In genomic region chr10:79928907-79929701, GRCm38 (mm10) we compare ENCODE assay signal across 11 mouse cellular contexts. TPM values are rescaled to one million over a fixed set of nuclear protein-coding genes. Genes with fewer than 3 reads are reported as not detected.
DNase-seq lines count a peak whose midpoint lies in the region; ATAC-seq and TF ChIP-seq lines count a peak whose summit lies in the region.
"Had no signal": no experiment of that assay in that cellular context is flagged by ENCODE, and none has a peak within 500 bp of the region (broad histone marks: within the 10 kb centered on the region; RNA-seq: fewer than 3 reads in every experiment).

No protein-coding gene starts in this region.

- H3K9me3 ChIP-seq in lung, embryonic 16.5 days (ENCODE audit: control insufficient read depth, low read length) = no peaks in the 10 kb centered on the region
- no peaks in the 10 kb centered on the region for H3K9me3 ChIP-seq in limb, embryonic 14.5 days (ENCODE audit: control insufficient read depth, low read length)
- no peaks in the 10 kb centered on the region for H3K9me3 ChIP-seq in stomach, embryonic 14.5 days (ENCODE audit: control insufficient read depth, low read depth, low read length)

- H3K9ac ChIP-seq in lung, embryonic 16.5 days (ENCODE audit: low read length) = peak overlapping the region; percentile 47
- H3K9ac ChIP-seq in limb, embryonic 14.5 days (ENCODE audit: low read depth, low read length, severe bottlenecking) = peak overlapping the region; percentile 87
- H3K9ac ChIP-seq in stomach, embryonic 14.5 days (replicated peaks; ENCODE audit: low read depth, low read length) = no peak overlapping the region; the same call in 1 of the 2 replicates

- no peak for ATAC-seq in lung, embryonic 16.5 days (ENCODE audit: low read depth)
- ATAC-seq in limb, embryonic 14.5 days (ENCODE audit: low FRiP score, low read depth) = no peak
- no peak for ATAC-seq in stomach, embryonic 14.5 days (ENCODE audit: insufficient number of reproducible peaks, insufficient read depth, low FRiP score, low read depth)

- peak overlapping the region; percentile 51 for H3K27ac ChIP-seq in lung, embryonic 16.5 days (ENCODE audit: low read length)
- no peak overlapping the region for H3K27ac ChIP-seq in limb, embryonic 14.5 days (replicated peaks; ENCODE audit: low read depth, low read length)
- peak overlapping the region; percentile 48; the same call in 1 of the 2 replicates for H3K27ac ChIP-seq in stomach, embryonic 14.5 days (ENCODE audit: low read length)

- WGBS in lung, embryonic 16.5 days = 15% methylated on average over 9 of the region's 9 CpGs
- WGBS in limb, embryonic 14.5 days = 8% methylated on average over 9 of the region's 9 CpGs
- WGBS in stomach, embryonic 14.5 days = 17% methylated on average over 9 of the region's 9 CpGs

- peak overlapping the region; percentile 95 for H3K4me2 ChIP-seq in lung, embryonic 16.5 days (ENCODE audit: low read depth, low read length)
- H3K4me2 ChIP-seq in limb, embryonic 14.5 days (replicated peaks; ENCODE audit: low read depth, low read length, severe bottlenecking) = peak overlapping the region; percentile 90
- peak overlapping the region; percentile 83 for H3K4me2 ChIP-seq in stomach, embryonic 14.5 days (replicated peaks; ENCODE audit: low read depth, low read length)

- DNase-seq in cerebellum, adult 9-10 months = peak; percentile 57
- DNase-seq in cerebellum, adult 18-20 months = no peak
- no peak for DNase-seq in lung, postnatal 10 days
- DNase-seq in limb, embryonic 14.5 days (ENCODE audit: low spot score) = no peak
- no peak for DNase-seq in natural killer cell, adult 2 months (ENCODE audit: low spot score in 2 of 2)
- DNase-seq in left cerebral cortex, postnatal 4 days = no peak
- DNase-seq: right cerebral cortex, postnatal 4 days had no signal

- H3K4me3 ChIP-seq in lung, embryonic 16.5 days (ENCODE audit: low read length) = peak overlapping the region; percentile 92
- H3K4me3 ChIP-seq in limb, embryonic 14.5 days (replicated peaks; ENCODE audit: low read length) = peak overlapping the region; percentile 93
- peak overlapping the region; percentile 77 for H3K4me3 ChIP-seq in stomach, embryonic 14.5 days (ENCODE audit: low read depth, low read length)

- H3K27me3 ChIP-seq in lung, embryonic 16.5 days (ENCODE audit: control insufficient read depth, insufficient read depth, low read depth, low read length) = no peaks in the 10 kb centered on the region; the same call in 1 of the 2 replicates
- H3K27me3 ChIP-seq in limb, embryonic 14.5 days (ENCODE audit: control insufficient read depth, insufficient read depth, low read length) = no peaks in the 10 kb centered on the region
- H3K27me3 ChIP-seq in stomach, embryonic 14.5 days (ENCODE audit: control insufficient read depth, insufficient read depth, low read length) = no peaks in the 10 kb centered on the region

- H3K36me3 ChIP-seq in lung, embryonic 16.5 days (ENCODE audit: control insufficient read depth, insufficient read depth, low read length) = 0 out of 2 replicates have a peak, but pooled peaks cover 6% of the 10 kb centered on the region
- peaks cover 34% of the 10 kb centered on the region for H3K36me3 ChIP-seq in limb, embryonic 14.5 days (ENCODE audit: control insufficient read depth, insufficient read depth, low read length)
- H3K36me3 ChIP-seq in stomach, embryonic 14.5 days (ENCODE audit: control insufficient read depth, insufficient read depth, low read length) = peaks cover 22% of the 10 kb centered on the region

- intact Hi-C loops in left cerebral cortex, postnatal 4 days (cut with DNase I) = loop anchor here (10.0 kb wide), 1 partner anchor 94 kb away; no protein-coding TSS in a partner anchor

- peaks cover 49% of the 10 kb centered on the region for H3K4me1 ChIP-seq in lung, embryonic 16.5 days (replicated peaks; ENCODE audit: control insufficient read depth, insufficient read depth, low read length)
- H3K4me1 ChIP-seq in limb, embryonic 14.5 days (ENCODE audit: control insufficient read depth, insufficient read depth, low read length) = peaks cover 35% of the 10 kb centered on the region
- peaks cover 46% of the 10 kb centered on the region for H3K4me1 ChIP-seq in stomach, embryonic 14.5 days (ENCODE audit: control insufficient read depth, insufficient read depth, low read length)

- TF ChIP-seq POLR2A in limb, embryonic 14.5 days (IDR thresholded peaks at IDR 0.05; ENCODE audit: borderline replicate concordance, extremely low read depth, insufficient read depth, insufficient read length) = no peak

RNA-seq across cellular contexts. Expression of gene Arid3a, which starts 2.3 kb away (rescaled TPM):
- 4.1 and 4.8 TPM in 2 replicates for polyA plus RNA-seq in lung, embryonic 16.5 days (2015; fragmentation: Nextera tagmentation; extraction: Ambion mirVana)
- 8.6 and 12.6 TPM in 2 replicates for polyA plus RNA-seq in limb, embryonic 14.5 days (2012; rRNA removed)
- 4.8 and 5.0 TPM in 2 replicates for polyA plus RNA-seq in limb, embryonic 14.5 days (2014; fragmentation: Nextera tagmentation; extraction: Ambion mirVana)
- 12.7 and 14.0 TPM in 2 replicates for polyA plus RNA-seq in stomach, embryonic 14.5 days (2014; fragmentation: Nextera tagmentation; extraction: Ambion mirVana)
- 1 to 10 TPM; 6.3 to 9.5 TPM for total RNA-seq in left cerebral cortex, postnatal 4 days (2021)

RNA-seq across cellular contexts. Expression of gene R3hdm4, which starts 8.1 kb away (rescaled TPM):
- polyA plus RNA-seq in lung, embryonic 16.5 days (2015; fragmentation: Nextera tagmentation; extraction: Ambion mirVana) = 151 and 155 TPM in 2 replicates
- 158 and 219 TPM in 2 replicates for polyA plus RNA-seq in limb, embryonic 14.5 days (2012; rRNA removed)
- 141 and 152 TPM in 2 replicates for polyA plus RNA-seq in limb, embryonic 14.5 days (2014; fragmentation: Nextera tagmentation; extraction: Ambion mirVana)
- polyA plus RNA-seq in stomach, embryonic 14.5 days (2014; fragmentation: Nextera tagmentation; extraction: Ambion mirVana) = 143 and 151 TPM in 2 replicates
- total RNA-seq in left cerebral cortex, postnatal 4 days (2021) = 100 to 1,000 TPM; 307 to 309 TPM

RNA-seq across cellular contexts. Expression of gene Kiss1r, which starts 12.3 kb away (rescaled TPM):
- 1.0 and 1.1 TPM in 2 replicates for polyA plus RNA-seq in lung, embryonic 16.5 days (2015; fragmentation: Nextera tagmentation; extraction: Ambion mirVana)
- polyA plus RNA-seq in limb, embryonic 14.5 days (2012; rRNA removed) = 2.5 and 2.8 TPM in 2 replicates
- polyA plus RNA-seq in limb, embryonic 14.5 days (2014; fragmentation: Nextera tagmentation; extraction: Ambion mirVana) = 0.17 and 0.26 TPM in 2 replicates
- 0.81 and 1.0 TPM in 2 replicates for polyA plus RNA-seq in stomach, embryonic 14.5 days (2014; fragmentation: Nextera tagmentation; extraction: Ambion mirVana)
- 1 to 10 TPM; 5.0 to 6.8 TPM for total RNA-seq in left cerebral cortex, postnatal 4 days (2021)

RNA-seq across cellular contexts. Expression of gene Gm26602, which starts 18.4 kb away (rescaled TPM):
- 12.8 TPM in 1 of 2 replicates, not detected in the other for polyA plus RNA-seq in lung, embryonic 16.5 days (2015; fragmentation: Nextera tagmentation; extraction: Ambion mirVana)
- polyA plus RNA-seq in limb, embryonic 14.5 days (2012; rRNA removed) = not detected in 2 replicates
- polyA plus RNA-seq in limb, embryonic 14.5 days (2014; fragmentation: Nextera tagmentation; extraction: Ambion mirVana) = 6.6 TPM in 1 of 2 replicates, not detected in the other
- 5.3 TPM in 1 of 2 replicates, not detected in the other for polyA plus RNA-seq in stomach, embryonic 14.5 days (2014; fragmentation: Nextera tagmentation; extraction: Ambion mirVana)
- total RNA-seq in left cerebral cortex, postnatal 4 days (2021) = not detected
- total RNA-seq: adrenal gland, postnatal 10 days had no signal
- polyA plus RNA-seq: large intestine, adult 2 months had no signal

RNA-seq across cellular contexts. Expression of gene Med16, which starts 20.4 kb away (rescaled TPM):
- 48.3 and 51.2 TPM in 2 replicates for polyA plus RNA-seq in lung, embryonic 16.5 days (2015; fragmentation: Nextera tagmentation; extraction: Ambion mirVana)
- 54.6 and 73.8 TPM in 2 replicates for polyA plus RNA-seq in limb, embryonic 14.5 days (2012; rRNA removed)
- polyA plus RNA-seq in limb, embryonic 14.5 days (2014; fragmentation: Nextera tagmentation; extraction: Ambion mirVana) = 33.4 and 38.3 TPM in 2 replicates
- polyA plus RNA-seq in stomach, embryonic 14.5 days (2014; fragmentation: Nextera tagmentation; extraction: Ambion mirVana) = 43.4 and 46.4 TPM in 2 replicates
- 10 to 100 TPM; 56.4 to 59.6 TPM for total RNA-seq in left cerebral cortex, postnatal 4 days (2021)
